Mouse (Mus musculus) kidney, embryonic 14.5 days (tissue): ENCODE measurements at regions not wholly inside any gene's neighbourhood (a gene's known extent, or its start where the extent isn't known, plus 50 kb on each side); places are given as distances from the start of the nearest gene placed in this dataset.

Source experiments
- ATAC-seq: fragments of 200-750 bp; cut with Nextera tagmentation; 2 replicates; pipeline ENCODE4 v1.8.0; 2017; ENCODE audit warnings: moderate number of reproducible peaks, mild to moderate bottlenecking, moderate TSS enrichment, moderate library complexity; ENCODE audit not compliant: low FRiP score, low TSS enrichment
- H3K27ac ChIP-seq: fragments of 300-500 bp; sonication (generic); 2 replicates; pipeline ENCODE4 v1.5.1; 2014; ENCODE audit warnings: low read depth, mild to moderate bottlenecking, low read length, moderate library complexity, mixed read lengths
- H3K27me3 ChIP-seq: fragments of 300-500 bp; sonication (generic); 2 replicates; pipeline ENCODE4 v1.6.1; 2014; ENCODE audit warnings: mild to moderate bottlenecking, low read length; ENCODE audit not compliant: control insufficient read depth, insufficient read depth
- H3K36me3 ChIP-seq: fragments of 300-500 bp; sonication (generic); 2 replicates; pipeline ENCODE4 v1.6.1; 2014; ENCODE audit warnings: low read length, mixed read lengths; ENCODE audit not compliant: control insufficient read depth, insufficient read depth
- H3K4me1 ChIP-seq: fragments of 300-500 bp; sonication (generic); 2 replicates; pipeline ENCODE4 v1.6.1; 2014; ENCODE audit warnings: low read length, mixed read lengths; ENCODE audit not compliant: control insufficient read depth, insufficient read depth
- H3K4me2 ChIP-seq: fragments of 300-500 bp; sonication (generic); replicated peaks from 2 replicates; pipeline ENCODE4 v1.6.1; 2014; ENCODE audit warnings: low read depth, mild to moderate bottlenecking, low read length
- H3K4me3 ChIP-seq: fragments of 300-500 bp; sonication (generic); 2 replicates; pipeline ENCODE4 v1.5.1; 2014; ENCODE audit warnings: mild to moderate bottlenecking, low read length
- H3K9ac ChIP-seq: fragments of 300-500 bp; sonication (generic); 2 replicates; pipeline ENCODE4 v1.6.1; 2014; ENCODE audit warnings: low read depth, mild to moderate bottlenecking, low read length, moderate library complexity
- H3K9me3 ChIP-seq: fragments of 300-500 bp; sonication (generic); 2 replicates; pipeline ENCODE4 v1.6.1; 2016; ENCODE audit warnings: low read length; ENCODE audit not compliant: control insufficient read depth
- WGBS: fragments of 180-500 bp; shearing (Covaris S2); extraction: QIAGEN DNeasy Blood & Tissue Kit; methylation state at CpG from one replicate; pipeline ENCODE4 v1.1.7; 2014; 5-methylcytosine and 5-hydroxymethylcytosine counted together

DNA sequence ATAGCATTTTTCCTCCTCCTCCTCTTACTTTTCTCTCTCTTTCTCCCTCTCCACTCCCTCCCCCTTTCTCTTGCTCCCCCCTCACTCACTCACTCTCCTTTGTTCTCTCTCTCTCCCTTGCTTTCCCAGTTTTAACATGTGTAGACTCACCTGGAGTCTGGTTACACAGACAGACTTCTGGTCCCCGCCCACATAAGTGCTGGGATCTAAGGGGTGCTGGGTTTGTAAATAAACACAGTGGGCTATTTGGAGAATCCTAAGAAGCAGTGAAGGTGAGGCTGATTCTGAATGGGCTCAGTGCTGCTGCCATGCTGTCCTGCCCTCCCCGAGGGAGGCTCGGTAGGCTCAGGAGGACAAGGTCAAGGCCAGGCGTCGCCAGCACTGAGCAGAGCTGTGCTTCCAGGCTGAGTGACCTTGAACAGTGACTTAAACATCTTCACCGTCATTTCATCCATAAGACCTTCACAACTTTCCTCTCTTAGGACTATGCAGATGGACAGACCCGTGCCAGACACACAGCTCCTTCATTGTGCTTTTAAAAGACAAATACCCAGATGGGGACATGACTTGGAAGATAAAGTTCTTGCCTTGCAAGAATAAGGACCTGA is 186.7 kb upstream of the Myt1l start:
- no peak for ATAC-seq
- WGBS: 56% methylated on average over 7 of the region's 7 CpGs
- no peak overlapping the region for H3K9ac ChIP-seq

DNA sequence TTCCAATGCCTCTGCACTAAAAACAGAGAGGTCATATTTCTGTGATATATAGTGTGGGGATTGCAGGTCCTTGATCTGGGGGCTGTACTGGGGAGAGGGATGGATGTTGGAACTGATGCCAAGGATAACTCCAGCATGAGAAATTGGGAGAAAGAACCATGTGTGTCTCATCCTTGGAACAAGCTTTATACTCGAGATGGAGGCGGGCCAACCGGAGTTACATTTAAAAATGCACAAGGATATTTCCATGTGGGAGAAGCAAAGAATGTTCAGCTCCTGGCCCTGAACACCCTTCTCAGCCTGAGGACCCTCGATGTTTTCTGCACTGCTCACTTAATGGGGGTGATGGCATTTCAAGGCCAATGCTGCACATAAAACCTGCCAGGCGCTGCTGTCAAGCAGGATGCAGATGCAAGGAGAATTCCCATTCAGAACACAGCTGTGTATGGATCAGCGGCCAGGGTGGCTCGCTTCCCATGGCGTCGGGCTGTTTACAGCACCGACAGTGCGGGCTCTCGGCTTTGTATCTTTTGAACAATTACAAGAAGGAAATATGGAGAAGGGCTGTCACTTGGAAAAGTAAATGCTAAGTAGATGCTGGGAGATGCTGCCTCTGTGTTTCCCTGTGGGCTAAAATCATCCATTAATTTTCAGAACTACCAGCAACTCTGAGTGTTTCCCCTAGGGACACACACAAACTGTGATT is 184.9 kb upstream of the Myt1l start:
- WGBS: 68% methylated on average over 12 of the region's 12 CpGs
- no peak overlapping the region for H3K4me3 ChIP-seq
- H3K27me3 ChIP-seq: no peaks in the 10 kb centered on the region
- no peak overlapping the region for H3K27ac ChIP-seq
- no peak for ATAC-seq
- H3K9me3 ChIP-seq: no peaks in the 10 kb centered on the region
- H3K9ac ChIP-seq: no peak overlapping the region
- H3K36me3 ChIP-seq: no peaks in the 10 kb centered on the region
- no peak overlapping the region for H3K4me2 ChIP-seq
- no peaks in the 10 kb centered on the region for H3K4me1 ChIP-seq

More for the DNA sequence above, 186.7 kb upstream of the Myt1l start:
- no peaks in the 10 kb centered on the region for H3K36me3 ChIP-seq
- no peak overlapping the region for H3K4me2 ChIP-seq
- H3K4me1 ChIP-seq: no peaks in the 10 kb centered on the region
- no peak overlapping the region for H3K27ac ChIP-seq
- H3K4me3 ChIP-seq: no peak overlapping the region
- H3K9me3 ChIP-seq: no peaks in the 10 kb centered on the region
- H3K27me3 ChIP-seq: no peaks in the 10 kb centered on the region

DNA sequence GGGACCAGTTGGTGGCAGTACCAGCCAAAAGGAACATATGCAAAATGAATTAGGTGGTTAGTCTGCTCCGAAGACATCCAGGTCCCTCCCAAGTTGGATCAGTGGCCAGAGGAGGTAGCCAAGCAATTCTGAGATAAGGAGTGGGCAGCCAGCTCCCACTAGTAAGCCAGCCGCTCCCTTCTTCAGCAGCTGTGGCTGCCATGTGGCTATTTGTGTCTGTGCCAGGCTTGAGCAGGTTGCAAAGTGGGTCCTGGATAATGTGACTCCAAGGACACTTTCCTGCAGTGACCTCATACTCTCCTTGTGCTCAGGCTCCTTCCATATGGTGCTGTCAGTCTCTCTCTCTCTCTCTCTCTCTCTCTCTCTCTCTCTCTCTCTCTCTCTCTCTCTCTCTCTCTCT is 179.5 kb upstream of the Myt1l start:
- H3K4me2 ChIP-seq: no peak overlapping the region

DNA sequence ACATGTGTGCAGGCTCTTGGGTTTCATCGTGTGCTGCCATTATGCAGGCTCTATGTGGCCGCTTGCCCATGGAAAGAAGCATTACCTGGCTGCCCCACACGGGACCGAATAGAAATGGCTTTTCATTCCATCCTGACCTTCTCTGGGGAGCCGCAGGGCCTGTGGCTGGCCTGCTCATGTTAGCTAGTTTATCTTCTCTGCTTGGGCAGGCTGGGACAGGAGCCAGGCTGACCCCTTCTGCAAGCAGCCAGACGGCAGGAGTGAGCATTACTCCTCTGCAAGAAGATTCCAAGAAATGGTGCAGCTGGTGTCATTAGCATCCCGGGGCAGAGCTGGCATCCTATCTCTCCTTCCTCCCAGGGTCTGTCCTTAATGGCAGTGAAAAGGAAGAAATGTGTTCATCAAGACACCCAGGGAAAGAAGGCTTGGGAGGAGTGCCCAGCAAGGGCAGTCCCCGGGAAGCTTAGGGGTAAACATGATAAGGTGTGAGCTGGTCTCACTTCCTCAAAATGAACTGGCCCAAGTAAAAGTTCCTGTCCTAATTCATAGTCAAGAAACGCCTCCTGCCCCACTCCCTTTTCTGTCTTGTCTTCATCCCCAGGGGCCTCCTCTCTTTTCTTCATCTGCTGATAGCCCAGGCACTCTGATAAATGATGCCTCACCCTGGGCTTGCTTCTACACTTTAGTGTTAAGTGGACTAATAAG is 178.9 kb upstream of the Myt1l start:
- H3K4me3 ChIP-seq: no peak overlapping the region
- H3K27me3 ChIP-seq: no peaks in the 10 kb centered on the region
- no peak overlapping the region for H3K4me2 ChIP-seq
- 0 out of 2 replicates have a peak, but pooled peaks cover 5% of the 10 kb centered on the region for H3K4me1 ChIP-seq
- no peaks in the 10 kb centered on the region for H3K9me3 ChIP-seq
- H3K9ac ChIP-seq: no peak overlapping the region
- no peaks in the 10 kb centered on the region for H3K36me3 ChIP-seq
- WGBS: 49% methylated on average over 9 of the region's 9 CpGs
- 0 out of 2 replicates have a peak, but pooled peaks have one; percentile 52 for ATAC-seq
- no peak overlapping the region for H3K27ac ChIP-seq

More for the DNA sequence above, 179.5 kb upstream of the Myt1l start:
- Histone ChIP-seq H3K9me3 (no peaks in the 10 kb centered on the region), H3K4me1 (0 out of 2 replicates have a peak, but pooled peaks cover 3% of the 10 kb centered on the region), H3K27me3 (no peaks in the 10 kb centered on the region), H3K9ac (no peak overlapping the region), H3K36me3 (no peaks in the 10 kb centered on the region), H3K27ac (no peak overlapping the region), H3K4me3 (no peak overlapping the region)
- no peak for ATAC-seq
- 81% methylated on average over 2 of the region's 2 CpGs for WGBS

DNA sequence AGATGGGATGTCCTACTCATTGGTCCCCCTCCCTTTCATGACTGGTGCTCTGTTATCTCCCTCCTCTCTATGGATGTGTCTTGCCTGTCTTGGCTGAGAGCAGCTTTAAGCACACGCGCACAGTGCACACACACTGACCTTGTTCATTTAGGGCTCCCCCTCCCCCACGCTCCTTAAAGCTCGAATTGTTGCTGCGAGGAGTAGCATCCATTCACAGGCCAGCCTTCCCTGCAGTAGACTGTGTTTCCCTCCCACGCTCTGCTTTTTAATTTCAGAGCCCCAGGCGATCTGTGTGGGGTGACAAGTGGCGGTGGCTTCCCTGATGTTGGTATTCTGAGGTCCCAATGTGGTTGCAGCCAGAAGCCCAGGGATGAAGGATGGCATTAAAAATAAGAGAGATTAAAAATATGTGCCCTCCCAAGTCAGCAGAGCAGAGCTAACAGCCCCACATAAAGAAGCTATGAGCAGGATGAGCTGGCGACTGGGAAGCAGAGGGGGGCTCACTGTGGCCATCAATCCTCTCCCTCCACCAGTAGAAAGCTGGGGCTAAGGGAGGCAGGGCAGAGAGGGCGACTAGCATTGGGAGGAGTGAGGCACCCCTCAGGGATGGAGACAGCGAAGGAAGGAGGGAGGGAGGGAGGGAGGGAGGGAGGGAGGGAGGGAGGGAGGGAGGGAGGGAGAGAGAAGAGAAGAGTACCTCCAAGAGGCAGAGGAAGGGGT is 174.2 kb upstream of the Myt1l start:
- Histone ChIP-seq H3K36me3 (no peaks in the 10 kb centered on the region), H3K4me3 (no peak overlapping the region), H3K9me3 (no peaks in the 10 kb centered on the region), H3K4me2 (no peak overlapping the region), H3K9ac (no peak overlapping the region), H3K4me1 (0 out of 2 replicates have a peak, but pooled peaks cover 5% of the 10 kb centered on the region), H3K27me3 (no peaks in the 10 kb centered on the region), H3K27ac (no peak overlapping the region)
- no peak for ATAC-seq
- 26% methylated on average over 11 of the region's 11 CpGs for WGBS

DNA sequence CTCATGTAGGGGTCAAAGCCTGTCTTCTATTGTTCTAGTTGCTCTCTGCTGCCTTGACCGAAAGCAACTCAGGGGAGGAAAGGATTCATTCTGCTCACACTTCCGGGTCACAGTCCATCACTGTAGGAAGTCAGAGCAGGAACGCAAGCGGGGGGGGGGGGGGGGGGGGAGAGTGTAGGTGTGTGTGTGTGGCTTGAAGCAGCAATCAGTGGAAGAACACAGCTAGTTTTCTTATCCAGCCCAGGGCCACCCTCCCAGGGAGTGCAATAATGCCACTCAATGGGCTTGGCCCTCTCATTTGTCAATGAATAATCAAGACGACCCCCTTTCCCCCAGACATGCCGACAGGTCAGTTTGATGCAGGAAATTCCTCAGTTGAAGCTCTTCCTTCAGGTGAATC is 173.4 kb upstream of the Myt1l start:
- Histone ChIP-seq H3K27me3 (no peaks in the 10 kb centered on the region), H3K4me3 (no peak overlapping the region), H3K4me1 (0 out of 2 replicates have a peak, but pooled peaks cover 5% of the 10 kb centered on the region), H3K4me2 (no peak overlapping the region), H3K9ac (no peak overlapping the region), H3K9me3 (no peaks in the 10 kb centered on the region), H3K36me3 (no peaks in the 10 kb centered on the region), H3K27ac (no peak overlapping the region)
- no peak for ATAC-seq
- 23% methylated on average over 5 of the region's 6 CpGs for WGBS

DNA sequence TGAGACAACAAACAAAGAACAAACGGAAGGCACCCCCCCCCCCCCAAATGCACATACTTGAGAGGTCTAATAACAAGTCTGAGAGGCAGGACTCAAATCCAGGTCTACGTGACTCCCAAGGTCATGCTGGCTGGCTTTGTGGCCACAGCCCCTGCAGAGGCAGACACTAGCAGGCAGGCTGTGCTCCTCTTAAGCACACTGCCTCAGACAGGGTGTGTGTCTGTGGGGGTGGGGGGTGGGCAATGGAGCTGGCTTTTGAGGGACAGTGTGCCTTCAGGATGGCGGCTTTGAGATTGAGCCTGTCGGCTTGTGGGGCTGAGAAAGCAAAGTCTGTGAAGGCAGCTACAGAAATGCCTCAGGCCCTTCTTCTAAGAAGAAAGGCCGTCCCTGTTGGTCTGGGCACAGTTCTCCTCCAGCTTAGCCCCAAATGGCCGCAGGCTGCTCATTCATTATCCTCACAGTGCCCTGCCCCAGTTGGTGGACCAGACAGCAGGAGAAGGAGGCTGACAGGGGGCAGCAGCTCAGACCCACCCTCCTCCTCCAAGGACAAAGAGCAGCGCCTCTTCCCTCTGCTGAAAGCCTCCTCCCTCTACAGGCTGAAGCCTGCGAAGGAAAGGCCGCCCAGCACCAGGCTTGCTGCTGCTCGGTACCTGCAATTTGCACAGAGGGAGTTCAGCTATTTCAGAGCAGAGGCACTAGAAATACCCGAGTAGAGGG is 171.3 kb upstream of the Myt1l start:
- whole genome bisulfite sequencing: 17% methylated on average over 11 of the region's 11 CpGs
- peak; percentile 28; the same call in 1 of the 2 replicates for ATAC-seq

DNA sequence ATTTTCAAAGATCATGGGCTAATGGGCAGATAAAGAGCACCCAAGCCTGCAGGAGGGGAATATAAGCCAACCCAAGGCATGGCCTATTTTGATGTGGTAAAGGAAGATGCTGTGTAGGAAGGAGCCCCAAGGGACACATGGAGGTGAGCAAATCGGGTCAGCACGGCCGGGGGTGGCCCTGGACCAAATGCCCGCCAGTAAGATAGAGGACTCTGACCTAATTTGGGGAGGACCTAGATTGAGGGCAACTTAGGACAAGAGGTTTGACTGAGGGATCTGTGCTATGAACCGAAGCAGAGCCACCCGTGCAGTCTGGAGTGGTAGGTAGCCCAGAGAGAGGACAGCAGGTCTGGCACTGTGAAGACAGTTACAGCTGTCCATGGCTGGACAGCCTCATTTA is 166.9 kb upstream of the Myt1l start:
- WGBS: 93% methylated on average over 6 of the region's 6 CpGs
- no peak for ATAC-seq

More for the DNA sequence above, 171.3 kb upstream of the Myt1l start:
- H3K4me2 ChIP-seq: no peak overlapping the region
- no peaks in the 10 kb centered on the region for H3K27me3 ChIP-seq
- no peak overlapping the region for H3K9ac ChIP-seq
- 0 out of 2 replicates have a peak, but pooled peaks cover 5% of the 10 kb centered on the region for H3K4me1 ChIP-seq
- H3K27ac ChIP-seq: no peak overlapping the region
- H3K4me3 ChIP-seq: no peak overlapping the region
- no peaks in the 10 kb centered on the region for H3K36me3 ChIP-seq
- H3K9me3 ChIP-seq: no peaks in the 10 kb centered on the region

More for the DNA sequence above, 166.9 kb upstream of the Myt1l start:
- no peak overlapping the region for H3K9ac ChIP-seq
- H3K27ac ChIP-seq: no peak overlapping the region
- H3K4me2 ChIP-seq: no peak overlapping the region
- H3K36me3 ChIP-seq: no peaks in the 10 kb centered on the region
- no peaks in the 10 kb centered on the region for H3K27me3 ChIP-seq
- H3K9me3 ChIP-seq: no peaks in the 10 kb centered on the region
- no peaks in the 10 kb centered on the region for H3K4me1 ChIP-seq
- H3K4me3 ChIP-seq: no peak overlapping the region
